Mouse (Mus musculus) urinary bladder, postnatal 14 days (tissue): ENCODE measurements at regions not wholly inside any gene's neighbourhood (a gene's known extent, or its start where the extent isn't known, plus 50 kb on each side); places are given as distances from the start of the nearest gene placed in this dataset.

Experiments
- DNase-seq: peaks from one replicate; pipeline ENCODE4 v3.0.0; 2021; ENCODE audit warnings: low spot score

- peak; percentile 54 for DNase-seq
These were observed 188.1 kb upstream of the Arid1b start for GRCm38 (mm10) chr17:4806051-4806450.

- peak; percentile 30 for DNase-seq
These were observed 185.2 kb upstream of the Arid1b start for GRCm38 (mm10) chr17:4808926-4809325.

GRCm38 (mm10) chr17:4813232-4813631, 180.9 kb upstream of the Arid1b start:
- DNase-seq, result no peak

GRCm38 (mm10) chr17:4813666-4814065, 180.5 kb upstream of the Arid1b start:
- no peak for DNase-seq

- no peak for DNase-seq
These were observed 168.8 kb upstream of the Arid1b start for GRCm38 (mm10) chr17:4825221-4825895.

GRCm38 (mm10) chr17:4834065-4834464, 160.1 kb upstream of the Arid1b start:
- peak; percentile 58 for DNase-seq

GRCm38 (mm10) chr17:4834571-4834970, 159.6 kb upstream of the Arid1b start:
- no peak for DNase-seq

- DNase-seq, result no peak
These were observed 158.9 kb upstream of the Arid1b start for GRCm38 (mm10) chr17:4835065-4835705.

GRCm38 (mm10) chr17:4840123-4840522, 154.0 kb upstream of the Arid1b start:
- peak; percentile 4 for DNase-seq

- no peak for DNase-seq
These were observed 135.8 kb upstream of the Arid1b start for GRCm38 (mm10) chr17:4858304-4858703.

- no peak for DNase-seq
These were observed 129.2 kb upstream of the Arid1b start for GRCm38 (mm10) chr17:4864901-4865300.

- peak; percentile 10 for DNase-seq
These were observed 128.5 kb upstream of the Arid1b start for GRCm38 (mm10) chr17:4865621-4866020.

- no peak for DNase-seq
These were observed 127.9 kb upstream of the Arid1b start for GRCm38 (mm10) chr17:4866026-4866896.

- DNase-seq, result no peak
These were observed 127.0 kb upstream of the Arid1b start for GRCm38 (mm10) chr17:4867083-4867482.

GRCm38 (mm10) chr17:4867754-4868445, 126.2 kb upstream of the Arid1b start:
- DNase-seq, result peak; percentile 51

GRCm38 (mm10) chr17:4868446-4868825, 125.7 kb upstream of the Arid1b start:
- peak; percentile 8 for DNase-seq

- peak; percentile 15 for DNase-seq
These were observed 125.3 kb upstream of the Arid1b start for GRCm38 (mm10) chr17:4868861-4869260.

GRCm38 (mm10) chr17:4871267-4871666, 122.9 kb upstream of the Arid1b start:
- DNase-seq, result no peak

- no peak for DNase-seq
These were observed 119.7 kb upstream of the Arid1b start for GRCm38 (mm10) chr17:4874459-4874858.

- no peak for DNase-seq
These were observed 118.8 kb upstream of the Arid1b start for GRCm38 (mm10) chr17:4875086-4876046.

- no peak for DNase-seq
These were observed 117.7 kb upstream of the Arid1b start for GRCm38 (mm10) chr17:4876431-4876830.
